Mouse (Mus musculus) left cerebral cortex, postnatal 25 days (tissue): ENCODE results near the gene Rnf187. TPM values are rescaled to one million over a fixed set of nuclear protein-coding genes. Genes with fewer than 3 reads are reported as not detected.
"Not testable (repeated sequence)": the region's sequence is repeated elsewhere in the genome, so short reads cannot be mapped to it uniquely, and the experiment has no call there.

Experiments used
- DNase-seq, 2 experiments: peaks; one replicate each; pipeline ENCODE4 v3.0.0; 2022; ENCODE audit warnings: low spot score in 2 of 2, mixed read lengths in 1 of 2
- intact Hi-C: fragments of 180-260 bp; cut with DNase I; formaldehyde crosslinking; loops from one replicate; pipeline ENCODE4 v1.15.1; 2025
- total RNA-seq, 2 experiments: library from RNA; stranded (reverse); gene quantifications; 2 replicates each; pipeline ENCODE4 v1.2.3; 2021

Gene Rnf187
- total RNA-seq, 2 experiments from 2014 or later, result 480 to 498 TPM

GRCm38 (mm10) chr11:58968551-58968950 lies 29.8 kb upstream of the Rnf187 start:
- intact Hi-C loops, result loop anchor here (5.0 kb wide), 1 partner anchor 214 kb away; the partner anchor contains the start of gene Gjc2

GRCm38 (mm10) chr11:58967346-58967745 lies 28.6 kb upstream of the Rnf187 start:
- no peak for DNase-seq
- intact Hi-C loops, result loop anchor here (5.0 kb wide), 1 partner anchor 215 kb away; the partner anchor contains the start of gene Gjc2

More at GRCm38 (mm10) chr11:58968551-58968950, 29.8 kb upstream of the Rnf187 start:
- no peak for DNase-seq

- DNase-seq, result no peak
- intact Hi-C loops, result loop anchor here (5.0 kb wide), 1 partner anchor 217 kb away; the partner anchor contains the start of gene Gjc2
Measured at GRCm38 (mm10) chr11:58965001-58965760, 26.5 kb upstream of the Rnf187 start.

GRCm38 (mm10) chr11:58964216-58964615 lies 25.5 kb upstream of the Rnf187 start:
- intact Hi-C loops, result no loop called here
- no peak for DNase-seq

- no peak for DNase-seq
- intact Hi-C loops, result no loop called here
Measured at GRCm38 (mm10) chr11:58963543-58963942, 24.8 kb upstream of the Rnf187 start.

GRCm38 (mm10) chr11:58961364-58962177 lies 22.9 kb upstream of the Rnf187 start:
- intact Hi-C loops, result no loop called here
- DNase-seq, result no peak

- intact Hi-C loops, result no loop called here
- DNase-seq, result peak; percentile 77 to 88
Measured at GRCm38 (mm10) chr11:58959921-58960465, 21.3 kb upstream of the Rnf187 start.

GRCm38 (mm10) chr11:58959186-58959825 lies 20.6 kb upstream of the Rnf187 start:
- DNase-seq, result no peak
- intact Hi-C loops, result no loop called here

GRCm38 (mm10) chr11:58958536-58958935 lies 19.8 kb upstream of the Rnf187 start:
- DNase-seq, result no peak
- intact Hi-C loops, result no loop called here

- DNase-seq, result peak in 1 of 2 experiments; percentile 70
- intact Hi-C loops, result no loop called here
Measured at GRCm38 (mm10) chr11:58957226-58957914, 18.7 kb upstream of the Rnf187 start.

- no peak for DNase-seq
- intact Hi-C loops, result no loop called here
Measured at GRCm38 (mm10) chr11:58955868-58956257, 17.1 kb upstream of the Rnf187 start.

GRCm38 (mm10) chr11:58955143-58955867 lies 16.6 kb upstream of the Rnf187 start:
- DNase-seq, result no peak
- intact Hi-C loops, result no loop called here

GRCm38 (mm10) chr11:58954420-58955142 lies 15.9 kb upstream of the Rnf187 start, which contains the start of the genes Hist3h2a and Trim17:
Gene Hist3h2a (plus strand): TSS chr11:58954685.
Gene Trim17 (plus strand): TSS chr11:58954685.
- intact Hi-C loops, result no loop called here
- DNase-seq, result peak; percentile 90 to 99

GRCm38 (mm10) chr11:58954170-58954419 lies 15.4 kb upstream of the Rnf187 start:
- DNase-seq, intact Hi-C loops: not testable (repeated sequence)

- intact Hi-C loops, result no loop called here
- no peak for DNase-seq
Measured at GRCm38 (mm10) chr11:58953351-58954169, 14.8 kb upstream of the Rnf187 start.

GRCm38 (mm10) chr11:58951210-58951609 lies 12.5 kb upstream of the Rnf187 start:
- intact Hi-C loops, result no loop called here
- no peak for DNase-seq
